Mouse (Mus musculus) embryonic facial prominence, embryonic 12.5 days (tissue): Measurements from ENCODE around the gene Klhdc10. TPM values are rescaled to one million over a fixed set of nuclear protein-coding genes. Genes with fewer than 3 reads are reported as not detected.
"Not testable (repeated sequence)": the region's sequence is repeated elsewhere in the genome, so short reads cannot be mapped to it uniquely, and the experiment has no call there.

Experiments used
- ATAC-seq: fragments of 200-750 bp; cut with Nextera tagmentation; 2 replicates; pipeline ENCODE4 v1.8.0; 2017; ENCODE audit not compliant: insufficient number of reproducible peaks, insufficient read depth, low FRiP score, low TSS enrichment
- H3K27ac ChIP-seq: fragments of 300-500 bp; sonication (generic); 2 replicates; pipeline ENCODE4 v1.5.1; 2016; ENCODE audit warnings: mild to moderate bottlenecking
- H3K27me3 ChIP-seq: fragments of 300-500 bp; sonication (generic); 2 replicates; pipeline ENCODE4 v1.6.1; 2016; ENCODE audit warnings: mild to moderate bottlenecking, moderate library complexity
- H3K36me3 ChIP-seq: fragments of 300-500 bp; sonication (generic); 2 replicates; pipeline ENCODE4 v1.6.1; 2016; ENCODE audit warnings: mild to moderate bottlenecking
- H3K4me1 ChIP-seq: fragments of 300-500 bp; sonication (generic); 2 replicates; pipeline ENCODE4 v1.6.1; 2016
- H3K4me2 ChIP-seq: fragments of 300-500 bp; sonication (generic); replicated peaks from 2 replicates; pipeline ENCODE4 v1.6.1; 2016; ENCODE audit warnings: mild to moderate bottlenecking, moderate library complexity
- H3K4me3 ChIP-seq: fragments of 300-500 bp; sonication (generic); 2 replicates; pipeline ENCODE4 v1.5.1; 2016; ENCODE audit warnings: mild to moderate bottlenecking
- H3K9ac ChIP-seq: fragments of 300-500 bp; sonication (generic); 2 replicates; pipeline ENCODE4 v1.6.1; 2016; ENCODE audit warnings: mild to moderate bottlenecking, moderate library complexity
- H3K9me3 ChIP-seq: fragments of 300-500 bp; sonication (generic); 2 replicates; pipeline ENCODE4 v1.6.1; 2016; ENCODE audit warnings: mild to moderate bottlenecking, moderate library complexity
- WGBS: fragments of 180-500 bp; shearing (Covaris S2); methylation state at CpG from one replicate; pipeline ENCODE4 v1.1.7; 2016; 5-methylcytosine and 5-hydroxymethylcytosine counted together
- polyA plus RNA-seq: library from polyadenylated mRNA; unstranded; fragments of >200 nt; fragmentation: Nextera tagmentation; extraction: Ambion mirVana; gene quantifications from 2 replicates; pipeline ENCODE4 v1.2.1, GENCODE M21; 2016

The Klhdc10 gene
- polyA plus RNA-seq, 1 experiment from 2014 or later = 44.0 TPM

GRCm38 (mm10) chr6:30372627-30373369 is 28.9 kb upstream of the Klhdc10 start:
- no peaks in the 10 kb centered on the region for H3K4me1 ChIP-seq

GRCm38 (mm10) chr6:30374731-30375510 is 26.7 kb upstream of the Klhdc10 start:
- Histone ChIP-seq H3K9me3 (no peaks in the 10 kb centered on the region), H3K27ac (no peak overlapping the region), H3K4me1 (no peaks in the 10 kb centered on the region), H3K36me3 (peaks cover 90% of the 10 kb centered on the region), H3K4me2 (no peak overlapping the region), H3K4me3 (no peak overlapping the region), H3K9ac (no peak overlapping the region), H3K27me3 (no peaks in the 10 kb centered on the region)
- WGBS = 81% methylated on average over 16 of the region's 16 CpGs
- no peak for ATAC-seq

More at GRCm38 (mm10) chr6:30372627-30373369, 28.9 kb upstream of the Klhdc10 start:
- peaks cover 92% of the 10 kb centered on the region for H3K36me3 ChIP-seq
- H3K9ac ChIP-seq = no peak overlapping the region
- 95% methylated on average over 17 of the region's 17 CpGs for WGBS
- no peaks in the 10 kb centered on the region for H3K27me3 ChIP-seq
- no peak overlapping the region for H3K4me3 ChIP-seq
- no peaks in the 10 kb centered on the region for H3K9me3 ChIP-seq
- no peak overlapping the region for H3K4me2 ChIP-seq
- no peak overlapping the region for H3K27ac ChIP-seq
- ATAC-seq = no peak

- no peak for ATAC-seq
- Histone ChIP-seq H3K27ac (no peak overlapping the region), H3K4me3 (no peak overlapping the region), H3K36me3 (peaks cover 87% of the 10 kb centered on the region), H3K4me2 (no peak overlapping the region), H3K9me3 (no peaks in the 10 kb centered on the region), H3K4me1 (no peaks in the 10 kb centered on the region), H3K9ac (no peak overlapping the region), H3K27me3 (no peaks in the 10 kb centered on the region)
- 84% methylated on average over 1 of the region's 1 CpGs for WGBS
Measured at GRCm38 (mm10) chr6:30375791-30376190, 25.9 kb upstream of the Klhdc10 start.

GRCm38 (mm10) chr6:30381116-30381515 is 20.6 kb upstream of the Klhdc10 start:
- no peak for ATAC-seq
- 71% methylated on average over 3 of the region's 3 CpGs for WGBS
- Histone ChIP-seq H3K4me3 (no peak overlapping the region), H3K9ac (no peak overlapping the region), H3K36me3 (peaks cover 83% of the 10 kb centered on the region), H3K4me1 (no peaks in the 10 kb centered on the region), H3K4me2 (no peak overlapping the region), H3K9me3 (no peaks in the 10 kb centered on the region), H3K27ac (no peak overlapping the region), H3K27me3 (no peaks in the 10 kb centered on the region)

GRCm38 (mm10) chr6:30390271-30390670 is 11.4 kb upstream of the Klhdc10 start:
- Histone ChIP-seq H3K9ac (peak overlapping the region; percentile 72), H3K4me2 (peak overlapping the region; percentile 47), H3K4me3 (peak overlapping the region; percentile 74), H3K36me3 (peaks cover 23% of the 10 kb centered on the region)
- H3K27ac ChIP-seq, ATAC-seq, H3K4me1 ChIP-seq, H3K27me3 ChIP-seq, H3K9me3 ChIP-seq: not testable (repeated sequence)
- 27% methylated on average over 4 of the region's 4 CpGs for WGBS

- peak; percentile 64; the same call in 1 of the 2 replicates for ATAC-seq
- H3K27me3 ChIP-seq = no peaks in the 10 kb centered on the region
- H3K4me2 ChIP-seq = peak within 1 kb of the TSS; percentile 47
- WGBS = 18% methylated on average over 33 of the region's 33 CpGs
- peak within 1 kb of the TSS; percentile 74 for H3K4me3 ChIP-seq
- 0 out of 2 replicates have a peak, but pooled peaks cover 3% of the 10 kb centered on the region for H3K4me1 ChIP-seq
- no peak within 1 kb of the TSS for H3K27ac ChIP-seq
- H3K9me3 ChIP-seq = no peaks in the 10 kb centered on the region
- H3K36me3 ChIP-seq = peaks cover 15% of the 10 kb centered on the region
- H3K9ac ChIP-seq = peak within 1 kb of the TSS; percentile 72
Measured at GRCm38 (mm10) chr6:30390714-30391697, 10.7 kb upstream of the Klhdc10 start, which contains the start of gene Zc3hc1. Gene Zc3hc1, minus strand, starts transcription at chr6:30391028.

GRCm38 (mm10) chr6:30391996-30392395 is 9.7 kb upstream of the Klhdc10 start:
- 89% methylated on average over 7 of the region's 7 CpGs for WGBS
- H3K27me3 ChIP-seq = no peaks in the 10 kb centered on the region
- no peak overlapping the region for H3K9ac ChIP-seq
- H3K4me2 ChIP-seq = no peak overlapping the region
- peaks cover 5% of the 10 kb centered on the region for H3K36me3 ChIP-seq
- H3K4me1 ChIP-seq = 0 out of 2 replicates have a peak, but pooled peaks cover 3% of the 10 kb centered on the region
- ATAC-seq = no peak
- no peak overlapping the region for H3K4me3 ChIP-seq
- H3K9me3 ChIP-seq = no peaks in the 10 kb centered on the region
- H3K27ac ChIP-seq = no peak overlapping the region

- Histone ChIP-seq H3K4me2 (no peak overlapping the region), H3K9me3 (no peaks in the 10 kb centered on the region), H3K4me3 (no peak overlapping the region), H3K9ac (no peak overlapping the region), H3K4me1 (no peaks in the 10 kb centered on the region), H3K27me3 (no peaks in the 10 kb centered on the region), H3K27ac (peak overlapping the region; percentile 31; the same call in 1 of the 2 replicates), H3K36me3 (no peaks in the 10 kb centered on the region)
- WGBS = 84% methylated on average over 5 of the region's 5 CpGs
- no peak for ATAC-seq
Measured at GRCm38 (mm10) chr6:30400146-30400545, 1.5 kb upstream of the Klhdc10 start.

- Histone ChIP-seq H3K4me1 (no peaks in the 10 kb centered on the region), H3K27me3 (no peaks in the 10 kb centered on the region), H3K36me3 (no peaks in the 10 kb centered on the region), H3K9ac (peak overlapping the region; percentile 49), H3K27ac (peak overlapping the region; percentile 95), H3K4me3 (peak overlapping the region; percentile 99), H3K4me2 (peak overlapping the region; percentile 42), H3K9me3 (no peaks in the 10 kb centered on the region)
- WGBS = 10% methylated on average over 7 of the region's 7 CpGs
- no peak for ATAC-seq
Measured at GRCm38 (mm10) chr6:30400716-30401115, 952 bp upstream of the Klhdc10 start.

- Histone ChIP-seq H3K36me3 (0 out of 2 replicates have a peak, but pooled peaks cover 6% of the 10 kb centered on the region), H3K27ac (peak overlapping the region; percentile 91), H3K4me1 (no peaks in the 10 kb centered on the region), H3K4me3 (peak overlapping the region; percentile 99), H3K9ac (peak overlapping the region; percentile 96), H3K4me2 (peak overlapping the region; percentile 61), H3K27me3 (no peaks in the 10 kb centered on the region), H3K9me3 (no peaks in the 10 kb centered on the region)
- WGBS = 1% methylated on average over 29 of the region's 29 CpGs
- ATAC-seq = 0 out of 2 replicates have a peak, but pooled peaks have one; percentile 2
Measured at GRCm38 (mm10) chr6:30402091-30402491, 423 bp downstream of the Klhdc10 start.

GRCm38 (mm10) chr6:30403465-30403864 is 1.8 kb downstream of the Klhdc10 start:
- Histone ChIP-seq H3K4me3 (peak overlapping the region; percentile 17), H3K9me3 (no peaks in the 10 kb centered on the region), H3K27ac (no peak overlapping the region), H3K27me3 (no peaks in the 10 kb centered on the region), H3K9ac (no peak overlapping the region), H3K4me1 (no peaks in the 10 kb centered on the region), H3K4me2 (peak overlapping the region; percentile 48), H3K36me3 (0 out of 2 replicates have a peak, but pooled peaks cover 6% of the 10 kb centered on the region)
- WGBS = 18% methylated on average over 4 of the region's 4 CpGs
- ATAC-seq = no peak
